Mouse (Mus musculus) small intestine, adult 2 months (tissue): ENCODE results near the gene Apoa2.

Source experiments
- CTCF ChIP-seq: fragments of 200-500 bp; IDR thresholded peaks from 2 replicates; pipeline ENCODE4 v1.5.1; 2012; ENCODE audit warnings: low read depth, mild to moderate bottlenecking, control low read depth, inconsistent platforms, low read length, moderate library complexity, mixed read lengths; ENCODE audit not compliant: insufficient replicate concordance, insufficient read length; ENCODE audit errors: extremely low read depth
- POLR2A ChIP-seq: fragments of 200-500 bp; IDR thresholded peaks from 2 replicates; pipeline ENCODE4 v1.6.1; 2012; ENCODE audit warnings: low read depth, mild to moderate bottlenecking, control low read depth, inconsistent platforms, low read length, moderate library complexity

GRCm38 (mm10) chr1:171224857-171225256 is at the start of gene Apoa2:
- TF ChIP-seq POLR2A (no peak), CTCF (no peak)
